Mouse (Mus musculus): ENCODE results near the gene Mad2l2. TPM values are rescaled to one million over a fixed set of nuclear protein-coding genes. Genes with fewer than 3 reads are reported as not detected.

The Mad2l2 gene
- polyA plus RNA-seq, 1 experiment from 2014 or later: 141 TPM

DNA sequence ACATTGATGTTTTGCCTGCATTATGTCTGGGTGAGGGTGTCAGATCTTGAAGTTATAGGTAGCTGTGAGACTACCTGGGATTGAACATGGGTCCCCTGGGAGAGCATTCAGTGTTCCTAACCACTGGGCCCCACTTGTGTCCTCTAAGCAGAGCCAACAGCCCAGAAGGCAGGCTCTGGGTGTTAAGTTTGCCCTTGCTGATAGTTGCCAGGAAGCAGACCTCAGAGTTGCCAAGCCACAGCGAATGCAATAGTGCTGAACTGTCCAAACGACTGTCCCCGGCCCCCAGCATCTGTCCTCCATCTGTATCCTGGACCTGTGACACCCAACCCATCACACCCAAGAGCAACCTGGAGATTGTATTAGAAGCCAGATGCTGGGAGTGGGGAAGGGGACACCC lies 31.5 kb upstream of the Mad2l2 start:
- 87% methylated on average over 3 of the region's 3 CpGs for WGBS
- Histone ChIP-seq H3K9me3 (replicated peaks; ENCODE audit: control insufficient read depth, low read length) (no peaks in the 10 kb centered on the region), H3K27ac (ENCODE audit: low read depth, low read length) (no peak overlapping the region), H3K36me3 (ENCODE audit: control insufficient read depth, insufficient read depth, low read length) (peaks cover 14% of the 10 kb centered on the region; the same call in 1 of the 2 replicates), H3K4me3 (ENCODE audit: low read depth, low read length) (no peak overlapping the region), H3K27me3 (replicated peaks; ENCODE audit: control insufficient read depth, insufficient read depth, low read length) (no peaks in the 10 kb centered on the region), H3K4me1 (ENCODE audit: control insufficient read depth, insufficient read depth, low read length) (peaks cover 9% of the 10 kb centered on the region; the same call in 1 of the 2 replicates), H3K4me2 (ENCODE audit: low read length) (no peak overlapping the region), H3K9ac (ENCODE audit: low read length) (no peak overlapping the region)
- ATAC-seq (no peak), DNase-seq (ENCODE audit: low spot score) (no peak)

DNA sequence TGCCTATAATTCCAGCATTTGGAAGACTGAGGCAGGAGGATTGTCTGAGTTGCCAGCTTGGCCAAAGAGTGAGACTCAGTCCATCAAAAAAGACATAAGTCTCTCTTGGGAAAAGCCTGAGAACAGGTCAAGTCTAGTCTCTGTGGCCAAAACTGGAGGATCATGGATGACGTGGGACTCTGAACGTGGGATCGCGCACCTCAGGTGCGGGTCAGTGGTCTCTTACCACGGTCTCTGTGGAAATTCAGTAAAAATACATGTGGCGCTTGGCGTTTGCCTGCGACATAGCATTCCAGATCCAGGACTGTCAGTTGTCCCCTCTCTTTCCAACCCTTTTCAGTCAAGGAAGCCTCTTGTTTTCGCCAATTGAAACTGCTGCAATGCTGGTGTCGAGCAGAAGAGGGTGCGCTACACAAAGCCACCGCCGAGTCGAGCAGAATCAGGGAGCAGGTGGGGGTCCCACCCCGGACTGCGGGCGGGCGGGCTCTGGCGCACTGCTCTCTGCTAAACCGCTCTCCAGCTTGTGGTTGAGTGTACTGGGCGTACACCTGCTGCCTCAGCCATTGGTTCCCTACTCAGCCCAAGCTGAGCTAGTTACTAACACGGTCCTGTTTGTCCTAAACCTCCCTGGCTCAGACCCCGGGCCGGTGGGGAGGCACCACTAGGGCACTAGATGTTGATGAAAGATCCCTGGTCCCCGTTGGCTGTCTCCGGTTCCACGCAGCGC lies 28.2 kb upstream of the Mad2l2 start:
- Histone ChIP-seq H3K27ac (ENCODE audit: low read depth, low read length) (peak overlapping the region; percentile 55; the same call in 1 of the 2 replicates), H3K9ac (ENCODE audit: low read length) (peak overlapping the region; percentile 45; the same call in 1 of the 2 replicates), H3K27me3 (replicated peaks; ENCODE audit: control insufficient read depth, insufficient read depth, low read length) (no peaks in the 10 kb centered on the region), H3K4me3 (ENCODE audit: low read depth, low read length) (no peak overlapping the region), H3K4me1 (ENCODE audit: control insufficient read depth, insufficient read depth, low read length) (peaks cover 9% of the 10 kb centered on the region; the same call in 1 of the 2 replicates), H3K9me3 (replicated peaks; ENCODE audit: control insufficient read depth, low read length) (no peaks in the 10 kb centered on the region), H3K4me2 (ENCODE audit: low read length) (peak overlapping the region; percentile 38), H3K36me3 (ENCODE audit: control insufficient read depth, insufficient read depth, low read length) (peaks cover 27% of the 10 kb centered on the region)
- DNase-seq (ENCODE audit: low spot score) (peak; percentile 85), ATAC-seq (peak; percentile 91)
- WGBS: 14% methylated on average over 29 of the region's 29 CpGs

DNA sequence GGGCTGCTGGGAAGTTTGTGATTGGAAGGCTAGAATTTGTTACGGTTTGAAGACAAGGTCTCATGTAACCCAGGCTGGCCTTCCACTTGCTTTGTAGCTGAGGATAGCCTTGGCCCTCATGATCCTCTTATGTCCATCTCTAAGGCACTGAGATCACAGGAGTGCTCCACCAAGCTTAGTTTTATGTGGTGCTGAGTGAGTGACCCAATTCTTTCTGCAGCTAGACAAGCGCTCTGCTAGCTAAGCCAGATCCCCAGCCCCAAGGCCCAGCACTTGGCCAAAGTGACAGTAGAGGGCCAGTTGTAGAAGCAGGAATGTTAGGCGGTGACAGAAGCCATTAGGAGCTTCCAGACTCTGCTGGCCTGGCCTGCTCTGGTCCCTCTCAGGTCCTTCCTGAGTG lies 26.0 kb upstream of the Mad2l2 start:
- Histone ChIP-seq H3K27ac (ENCODE audit: low read depth, low read length) (no peak overlapping the region), H3K4me2 (ENCODE audit: low read length) (no peak overlapping the region), H3K9me3 (replicated peaks; ENCODE audit: control insufficient read depth, low read length) (no peaks in the 10 kb centered on the region), H3K4me3 (ENCODE audit: low read depth, low read length) (no peak overlapping the region), H3K9ac (ENCODE audit: low read length) (no peak overlapping the region), H3K27me3 (replicated peaks; ENCODE audit: control insufficient read depth, insufficient read depth, low read length) (no peaks in the 10 kb centered on the region), H3K36me3 (ENCODE audit: control insufficient read depth, insufficient read depth, low read length) (peaks cover 47% of the 10 kb centered on the region), H3K4me1 (ENCODE audit: control insufficient read depth, insufficient read depth, low read length) (peaks cover 9% of the 10 kb centered on the region; the same call in 1 of the 2 replicates)
- DNase-seq (ENCODE audit: low spot score) (no peak), ATAC-seq (no peak)
- 90% methylated on average over 3 of the region's 3 CpGs for WGBS

DNA sequence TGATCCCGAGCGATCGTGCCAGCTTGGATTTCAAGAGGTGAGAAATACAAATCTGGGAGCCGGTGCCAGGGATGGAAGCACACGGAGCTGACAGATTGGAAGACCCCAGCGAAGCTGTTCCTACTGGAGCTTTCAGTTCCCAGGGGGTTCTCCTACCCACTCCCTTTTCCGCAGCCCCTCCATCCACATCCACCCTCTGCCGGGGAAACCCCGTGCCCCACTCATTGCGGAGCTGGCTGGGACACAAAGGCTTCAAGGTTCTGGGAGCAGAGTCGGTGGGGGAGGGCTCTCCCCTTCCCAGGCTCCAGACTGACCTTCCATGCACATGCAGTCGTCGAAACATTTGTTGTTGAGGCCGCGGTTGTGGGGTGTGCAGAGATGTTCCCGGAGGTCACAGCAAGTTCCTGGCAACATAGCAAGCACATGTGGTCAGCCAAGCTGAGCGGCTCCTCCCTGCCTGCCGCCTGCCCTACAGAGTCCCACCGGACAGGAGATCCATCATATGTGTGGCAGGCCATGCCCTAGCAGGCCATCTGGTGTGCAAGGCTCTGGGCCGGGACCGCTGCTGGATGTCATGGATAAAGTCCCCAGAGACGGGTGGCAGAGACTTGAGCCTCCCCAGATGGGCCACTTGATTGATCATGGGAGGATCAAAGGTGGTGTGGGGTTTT lies 22.4 kb upstream of the Mad2l2 start:
- H3K36me3 ChIP-seq (ENCODE audit: control insufficient read depth, insufficient read depth, low read length): peaks cover 56% of the 10 kb centered on the region
- H3K4me1 ChIP-seq (ENCODE audit: control insufficient read depth, insufficient read depth, low read length): no peaks in the 10 kb centered on the region
- H3K4me2 ChIP-seq (ENCODE audit: low read length): no peak overlapping the region
- no peak overlapping the region for H3K4me3 ChIP-seq (ENCODE audit: low read depth, low read length)
- H3K9me3 ChIP-seq (replicated peaks; ENCODE audit: control insufficient read depth, low read length): no peaks in the 10 kb centered on the region
- 64% methylated on average over 22 of the region's 22 CpGs for WGBS
- ATAC-seq (peak; percentile 79), DNase-seq (ENCODE audit: low spot score) (peak; percentile 83)
- no peaks in the 10 kb centered on the region for H3K27me3 ChIP-seq (replicated peaks; ENCODE audit: control insufficient read depth, insufficient read depth, low read length)
- peak overlapping the region; percentile 76 for H3K27ac ChIP-seq (ENCODE audit: low read depth, low read length)
- H3K9ac ChIP-seq (ENCODE audit: low read length): no peak overlapping the region

DNA sequence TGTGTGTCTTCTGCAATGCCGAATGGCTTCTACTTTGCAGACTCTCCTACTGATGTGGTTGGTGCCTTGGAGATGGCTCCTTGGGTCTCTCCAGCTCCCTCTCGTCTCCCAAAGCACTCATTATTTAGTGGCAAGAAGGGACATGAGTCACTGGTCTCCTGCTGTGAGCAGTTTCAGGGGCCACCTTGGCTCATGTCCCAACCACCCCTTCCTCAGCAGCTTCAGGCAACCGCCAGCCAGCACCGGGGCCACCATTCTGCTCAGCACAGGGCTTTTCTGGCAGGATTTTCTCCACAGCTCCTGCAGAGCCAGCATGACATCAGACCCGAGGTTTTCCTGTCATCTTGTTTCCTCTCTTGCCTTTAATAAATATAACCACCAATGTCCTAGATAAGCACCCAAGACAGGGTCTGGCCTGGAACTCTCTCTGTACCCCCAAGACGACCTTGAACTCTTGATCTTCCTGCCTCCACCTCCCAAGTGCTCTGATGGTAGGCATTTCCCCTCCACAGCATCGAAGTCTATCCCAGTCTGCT lies 21.6 kb upstream of the Mad2l2 start:
- no peak for DNase-seq (ENCODE audit: low spot score)
- H3K9me3 ChIP-seq (replicated peaks; ENCODE audit: control insufficient read depth, low read length): no peaks in the 10 kb centered on the region
- no peaks in the 10 kb centered on the region for H3K27me3 ChIP-seq (replicated peaks; ENCODE audit: control insufficient read depth, insufficient read depth, low read length)
- H3K27ac ChIP-seq (ENCODE audit: low read depth, low read length): peak overlapping the region; percentile 76
- no peak overlapping the region for H3K4me3 ChIP-seq (ENCODE audit: low read depth, low read length)
- H3K9ac ChIP-seq (ENCODE audit: low read length): no peak overlapping the region
- WGBS: 66% methylated on average over 7 of the region's 7 CpGs
- no peak overlapping the region for H3K4me2 ChIP-seq (ENCODE audit: low read length)
- no peaks in the 10 kb centered on the region for H3K4me1 ChIP-seq (ENCODE audit: control insufficient read depth, insufficient read depth, low read length)
- no peak for ATAC-seq
- peaks cover 62% of the 10 kb centered on the region for H3K36me3 ChIP-seq (ENCODE audit: control insufficient read depth, insufficient read depth, low read length)

DNA sequence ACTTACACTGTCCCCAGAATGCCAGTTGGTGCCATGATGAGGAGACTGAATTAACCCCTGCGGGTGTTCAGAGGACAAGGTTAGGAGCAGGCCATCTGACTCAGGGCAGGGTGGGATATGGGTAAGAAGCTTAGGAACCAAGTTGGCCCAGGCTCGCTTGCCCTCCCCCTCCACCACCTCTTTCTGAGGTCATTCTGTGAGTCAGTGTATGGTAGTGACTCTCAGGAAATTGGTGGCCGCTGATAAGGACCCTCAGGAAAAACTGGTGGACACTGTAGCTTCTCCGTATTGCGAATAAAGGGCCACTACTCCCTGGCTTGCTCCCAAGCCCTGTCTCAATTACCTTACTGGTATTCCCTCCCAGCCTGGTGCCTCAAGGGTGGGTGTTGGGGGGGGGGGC lies 21.0 kb upstream of the Mad2l2 start:
- no peak for DNase-seq (ENCODE audit: low spot score)
- Histone ChIP-seq H3K9me3 (replicated peaks; ENCODE audit: control insufficient read depth, low read length) (no peaks in the 10 kb centered on the region), H3K9ac (ENCODE audit: low read length) (no peak overlapping the region), H3K4me1 (ENCODE audit: control insufficient read depth, insufficient read depth, low read length) (no peaks in the 10 kb centered on the region), H3K4me3 (ENCODE audit: low read depth, low read length) (no peak overlapping the region), H3K27ac (ENCODE audit: low read depth, low read length) (0 out of 2 replicates have a peak overlapping the region, but pooled peaks have one; percentile 55), H3K4me2 (ENCODE audit: low read length) (no peak overlapping the region), H3K36me3 (ENCODE audit: control insufficient read depth, insufficient read depth, low read length) (peaks cover 64% of the 10 kb centered on the region), H3K27me3 (replicated peaks; ENCODE audit: control insufficient read depth, insufficient read depth, low read length) (no peaks in the 10 kb centered on the region)
- ATAC-seq: no peak
- WGBS: 88% methylated on average over 5 of the region's 5 CpGs

DNA sequence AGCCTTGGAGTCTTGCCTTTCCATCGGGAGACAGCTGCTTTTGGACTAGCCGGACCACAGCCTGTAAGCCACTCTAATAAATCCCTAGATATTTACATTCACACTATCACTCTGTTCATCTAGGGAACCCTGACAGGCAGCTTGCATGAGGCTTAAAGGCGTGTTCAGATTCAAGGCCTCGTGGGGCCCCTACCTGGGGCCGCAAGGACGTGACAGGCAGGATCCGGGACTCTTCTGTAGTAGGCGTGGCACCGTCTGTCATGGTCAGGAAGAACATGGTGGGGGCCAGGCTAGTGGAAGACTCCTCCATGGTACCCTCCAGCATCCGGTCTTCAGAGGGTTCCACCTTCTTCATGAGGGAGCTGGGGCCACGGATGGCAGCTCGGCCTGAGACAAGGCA lies 17.7 kb upstream of the Mad2l2 start:
- no peak overlapping the region for H3K4me2 ChIP-seq (ENCODE audit: low read length)
- H3K9ac ChIP-seq (ENCODE audit: low read length): no peak overlapping the region
- H3K4me1 ChIP-seq (ENCODE audit: control insufficient read depth, insufficient read depth, low read length): no peaks in the 10 kb centered on the region
- peaks cover 55% of the 10 kb centered on the region for H3K36me3 ChIP-seq (ENCODE audit: control insufficient read depth, insufficient read depth, low read length)
- H3K27ac ChIP-seq (ENCODE audit: low read depth, low read length): no peak overlapping the region
- H3K9me3 ChIP-seq (replicated peaks; ENCODE audit: control insufficient read depth, low read length): no peaks in the 10 kb centered on the region
- no peak for ATAC-seq
- H3K27me3 ChIP-seq (replicated peaks; ENCODE audit: control insufficient read depth, insufficient read depth, low read length): no peaks in the 10 kb centered on the region
- no peak for DNase-seq (ENCODE audit: low spot score)
- WGBS: 81% methylated on average over 12 of the region's 12 CpGs
- H3K4me3 ChIP-seq (ENCODE audit: low read depth, low read length): no peak overlapping the region

DNA sequence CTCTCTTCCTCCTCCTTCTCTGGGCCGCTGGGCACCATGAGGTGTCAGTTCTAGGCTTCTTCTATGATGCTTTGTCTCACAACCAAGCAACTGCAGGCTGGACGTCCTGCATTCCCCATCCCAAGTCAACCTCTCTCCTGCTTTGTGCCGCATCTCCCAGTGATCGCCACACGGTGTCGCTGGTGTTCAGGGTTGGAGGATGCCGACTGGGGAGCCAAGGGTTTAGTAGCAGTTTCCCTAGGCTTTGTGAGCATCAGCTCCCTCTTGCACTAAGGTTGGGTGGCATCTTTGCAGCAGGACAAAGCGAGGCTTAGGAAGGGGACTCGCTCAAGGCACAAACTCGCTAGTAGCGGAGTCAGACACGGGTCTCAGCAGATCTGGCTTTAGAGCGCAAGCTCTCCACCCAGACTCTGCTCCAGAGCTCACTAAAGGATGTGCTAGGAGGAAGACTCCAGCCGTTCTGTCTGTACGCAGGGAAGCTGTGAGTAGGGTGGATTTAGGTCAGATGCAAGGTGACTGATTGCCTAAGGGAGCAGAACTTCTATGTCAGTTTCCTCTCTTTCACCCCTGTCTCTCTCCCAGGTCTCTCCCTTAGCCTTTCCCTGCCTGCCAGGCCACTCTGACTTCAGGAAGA lies 15.3 kb upstream of the Mad2l2 start:
- no peaks in the 10 kb centered on the region for H3K4me1 ChIP-seq (ENCODE audit: control insufficient read depth, insufficient read depth, low read length)
- H3K9me3 ChIP-seq (replicated peaks; ENCODE audit: control insufficient read depth, low read length): no peaks in the 10 kb centered on the region
- H3K9ac ChIP-seq (ENCODE audit: low read length): peak overlapping the region; percentile 1; the same call in 1 of the 2 replicates
- peaks cover 32% of the 10 kb centered on the region for H3K36me3 ChIP-seq (ENCODE audit: control insufficient read depth, insufficient read depth, low read length)
- WGBS: 5% methylated on average over 15 of the region's 15 CpGs
- DNase-seq (ENCODE audit: low spot score) (peak; percentile 91), ATAC-seq (peak; percentile 82)
- peak overlapping the region; percentile 3; the same call in 1 of the 2 replicates for H3K27ac ChIP-seq (ENCODE audit: low read depth, low read length)
- no peak overlapping the region for H3K4me2 ChIP-seq (ENCODE audit: low read length)
- no peak overlapping the region for H3K4me3 ChIP-seq (ENCODE audit: low read depth, low read length)
- H3K27me3 ChIP-seq (replicated peaks; ENCODE audit: control insufficient read depth, insufficient read depth, low read length): no peaks in the 10 kb centered on the region
